Mouse (Mus musculus): Measurements from ENCODE around the gene Slc39a11. TPM values are rescaled to one million over a fixed set of nuclear protein-coding genes. Genes with fewer than 3 reads are reported as not detected.
"Not testable (repeated sequence)": the region's sequence is repeated elsewhere in the genome, so short reads cannot be mapped to it uniquely, and the experiment has no call there.

The Slc39a11 gene
- polyA plus RNA-seq, 2 experiments, result 5.1 to 10.2 TPM

GRCm38 (mm10) chr11:113577221-113577620 lies 72.7 kb downstream of the Slc39a11 start:
- Histone ChIP-seq H3K27me3 (ENCODE audit: control insufficient read depth, insufficient read depth, low read length) (no peaks in the 10 kb centered on the region), H3K4me2 (ENCODE audit: low read depth) (no peak overlapping the region), H3K9ac (replicated peaks) (no peak overlapping the region), H3K4me1 (replicated peaks; ENCODE audit: control insufficient read depth in 2 of 2, insufficient read depth in 2 of 2, low read length in 1 of 2) (no peaks in the 10 kb centered on the region), H3K9me3 (ENCODE audit: control insufficient read depth, low read length) (no peaks in the 10 kb centered on the region), H3K27ac (no peak overlapping the region), H3K36me3 (replicated peaks; ENCODE audit: control insufficient read depth, insufficient read depth, low read depth) (no peaks in the 10 kb centered on the region), H3K4me3 (ENCODE audit: insufficient read depth in 1 of 2, low read depth in 2 of 2, low read length in 2 of 2) (no peak overlapping the region)
- ATAC-seq (ENCODE audit: insufficient read depth) (no peak), DNase-seq (ENCODE audit: low read depth in 3 of 3, low spot score in 3 of 3) (no peak)
- TF ChIP-seq CTCF (IDR thresholded peaks at IDR 0.05; ENCODE audit: low read depth) (no peak), EP300 (IDR thresholded peaks at IDR 0.05; ENCODE audit: low read depth) (no peak)
- WGBS (ENCODE audit: insufficient replicate concordance), result 69% methylated on average over 4 of the region's 4 CpGs

DNA sequence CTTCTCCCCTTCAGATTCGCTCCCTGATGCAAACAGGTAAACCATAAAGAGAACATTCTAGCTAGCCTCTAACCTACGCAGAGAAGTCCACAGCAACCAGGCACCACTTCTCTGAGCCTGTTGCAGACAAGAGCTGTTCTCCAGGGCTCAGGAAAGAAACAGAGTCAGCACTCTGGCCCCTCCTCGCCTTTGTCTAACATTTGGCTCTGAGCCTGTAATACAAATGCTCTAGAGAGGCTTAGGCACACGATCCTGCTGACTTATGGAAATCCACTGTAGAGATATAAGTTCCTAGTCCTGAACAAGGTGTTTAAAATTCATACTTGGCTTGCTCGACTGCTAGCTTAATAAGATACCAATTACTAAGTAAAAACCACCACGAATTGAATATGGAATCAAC lies 77.2 kb downstream of the Slc39a11 start:
- Histone ChIP-seq H3K4me1 (replicated peaks; ENCODE audit: control insufficient read depth in 2 of 2, insufficient read depth in 2 of 2, low read length in 1 of 2) (no peaks in the 10 kb centered on the region), H3K27ac (no peak overlapping the region), H3K4me3 (ENCODE audit: insufficient read depth in 1 of 2, low read depth in 2 of 2, low read length in 2 of 2) (no peak overlapping the region), H3K9me3 (ENCODE audit: control insufficient read depth, low read length) (no peaks in the 10 kb centered on the region), H3K9ac (replicated peaks) (no peak overlapping the region), H3K36me3 (replicated peaks; ENCODE audit: control insufficient read depth, insufficient read depth, low read depth) (no peaks in the 10 kb centered on the region), H3K27me3 (ENCODE audit: control insufficient read depth, insufficient read depth, low read length) (no peaks in the 10 kb centered on the region), H3K4me2 (ENCODE audit: low read depth) (no peak overlapping the region)
- WGBS (ENCODE audit: insufficient replicate concordance), result 55% methylated on average over 6 of the region's 6 CpGs
- no peak for DNase-seq (ENCODE audit: low read depth in 3 of 3, low spot score in 3 of 3)
- TF ChIP-seq CTCF (IDR thresholded peaks at IDR 0.05; ENCODE audit: low read depth), result no peak
- TF ChIP-seq EP300 (IDR thresholded peaks at IDR 0.05; ENCODE audit: low read depth), result no peak
- ATAC-seq (ENCODE audit: insufficient read depth), result no peak

GRCm38 (mm10) chr11:113571616-113572015 lies 78.3 kb downstream of the Slc39a11 start:
- H3K9ac ChIP-seq (replicated peaks), result no peak overlapping the region
- H3K36me3 ChIP-seq (replicated peaks; ENCODE audit: control insufficient read depth, insufficient read depth, low read depth), result no peaks in the 10 kb centered on the region
- H3K27me3 ChIP-seq (ENCODE audit: control insufficient read depth, insufficient read depth, low read length), result no peaks in the 10 kb centered on the region
- no peak overlapping the region for H3K4me3 ChIP-seq (ENCODE audit: insufficient read depth in 1 of 2, low read depth in 2 of 2, low read length in 2 of 2)
- TF ChIP-seq EP300 (IDR thresholded peaks at IDR 0.05; ENCODE audit: low read depth) (no peak), CTCF (IDR thresholded peaks at IDR 0.05; ENCODE audit: low read depth) (no peak)
- no peak for ATAC-seq (ENCODE audit: insufficient read depth)
- H3K4me2 ChIP-seq (ENCODE audit: low read depth), result no peak overlapping the region
- H3K9me3 ChIP-seq (ENCODE audit: control insufficient read depth, low read length), result no peaks in the 10 kb centered on the region
- no peak for DNase-seq (ENCODE audit: low read depth in 3 of 3, low spot score in 3 of 3)
- no peaks in the 10 kb centered on the region for H3K4me1 ChIP-seq (replicated peaks; ENCODE audit: control insufficient read depth in 2 of 2, insufficient read depth in 2 of 2, low read length in 1 of 2)
- H3K27ac ChIP-seq, result no peak overlapping the region

DNA sequence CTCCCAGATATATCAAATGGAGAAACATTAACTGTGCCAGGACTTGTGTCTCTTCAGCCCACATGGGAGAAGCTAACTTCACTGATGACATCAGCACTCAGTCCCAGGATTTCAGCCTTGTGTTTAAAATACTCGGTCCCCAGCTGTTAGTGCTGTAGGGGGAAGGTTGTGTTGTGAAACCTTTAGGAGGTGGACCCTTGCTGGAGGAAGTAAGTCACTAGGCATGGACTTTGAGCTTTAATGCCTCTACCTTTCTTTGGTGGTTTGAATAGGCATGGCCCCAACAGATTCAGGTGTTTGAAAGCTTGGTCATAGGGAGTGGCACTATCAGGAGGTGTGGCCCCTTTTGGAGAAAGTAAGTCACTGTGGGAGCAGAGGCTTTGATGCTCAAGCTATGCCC lies 80.9 kb downstream of the Slc39a11 start:
- H3K4me2 ChIP-seq (ENCODE audit: low read depth), result no peak overlapping the region
- ATAC-seq (ENCODE audit: insufficient read depth), result no peak
- DNase-seq (ENCODE audit: low read depth in 3 of 3, low spot score in 3 of 3), result no peak
- WGBS (ENCODE audit: insufficient replicate concordance), result 34% methylated on average over 1 of the region's 1 CpGs
- H3K4me3 ChIP-seq (ENCODE audit: insufficient read depth in 1 of 2, low read depth in 2 of 2, low read length in 2 of 2), result no peak overlapping the region
- TF ChIP-seq EP300 (IDR thresholded peaks at IDR 0.05; ENCODE audit: low read depth), result no peak
- no peak for TF ChIP-seq CTCF (IDR thresholded peaks at IDR 0.05; ENCODE audit: low read depth)
- H3K4me1 ChIP-seq (replicated peaks; ENCODE audit: control insufficient read depth in 2 of 2, insufficient read depth in 2 of 2, low read length in 1 of 2), result peaks cover 0 to 5% of the 10 kb centered on the region in 2 experiments; a peak in 3 of 4 replicates
- H3K27ac ChIP-seq, result no peak overlapping the region
- no peak overlapping the region for H3K9ac ChIP-seq (replicated peaks)
- no peaks in the 10 kb centered on the region for H3K36me3 ChIP-seq (replicated peaks; ENCODE audit: control insufficient read depth, insufficient read depth, low read depth)
- no peaks in the 10 kb centered on the region for H3K27me3 ChIP-seq (ENCODE audit: control insufficient read depth, insufficient read depth, low read length)
- no peaks in the 10 kb centered on the region for H3K9me3 ChIP-seq (ENCODE audit: control insufficient read depth, low read length)

DNA sequence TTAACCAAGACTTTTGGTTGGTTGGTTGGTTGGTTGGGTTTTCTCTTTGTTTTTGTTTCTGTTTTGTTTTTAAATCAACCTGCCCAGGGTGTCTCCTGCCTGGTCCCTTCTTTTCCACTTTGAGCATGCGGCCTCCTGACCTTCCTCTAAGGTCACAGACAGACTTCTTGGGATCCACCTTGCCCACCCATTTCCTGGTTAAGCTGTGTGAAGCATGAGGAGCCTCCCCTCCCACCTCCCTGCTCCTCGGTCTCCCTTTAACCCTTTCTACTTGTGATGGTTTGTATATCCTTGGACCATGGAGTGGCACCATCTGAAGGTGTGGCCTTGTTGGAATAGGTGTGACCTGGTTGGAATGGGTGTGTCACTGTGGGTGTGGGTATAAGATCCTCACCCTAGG lies 82.0 kb downstream of the Slc39a11 start:
- WGBS (ENCODE audit: insufficient replicate concordance), result 57% methylated on average over 2 of the region's 2 CpGs
- ATAC-seq (ENCODE audit: insufficient read depth); H3K4me3 ChIP-seq (ENCODE audit: insufficient read depth in 1 of 2, low read depth in 2 of 2, low read length in 2 of 2); H3K36me3 ChIP-seq (replicated peaks; ENCODE audit: control insufficient read depth, insufficient read depth, low read depth); H3K4me2 ChIP-seq (ENCODE audit: low read depth); H3K9me3 ChIP-seq (ENCODE audit: control insufficient read depth, low read length); H3K27ac ChIP-seq; H3K27me3 ChIP-seq (ENCODE audit: control insufficient read depth, insufficient read depth, low read length); H3K9ac ChIP-seq (replicated peaks); DNase-seq (ENCODE audit: low read depth in 3 of 3, low spot score in 3 of 3); H3K4me1 ChIP-seq (replicated peaks; ENCODE audit: control insufficient read depth in 2 of 2, insufficient read depth in 2 of 2, low read length in 1 of 2): not testable (repeated sequence)
